Mouse (Mus musculus): ENCODE results near the gene Fto.
A peak's percentile ranks its signal among the peaks of the same experiment; 100 is the strongest.

Gene Fto

GRCm38 (mm10) chr8:91355301-91355905, 42.1 kb downstream of the Fto start:
- H3K36me3 ChIP-seq (ENCODE audit: insufficient read depth, low read length), result no peaks in the 10 kb centered on the region
- H3K4me1 ChIP-seq (replicated peaks; ENCODE audit: low read depth, low read length), result peaks cover 37% of the 10 kb centered on the region
- TF ChIP-seq CTCF (conservative IDR thresholded peaks at IDR 0.05; ENCODE audit: low read length) (no peak), NANOG (IDR thresholded peaks at IDR 0.05; ENCODE audit: borderline replicate concordance, low read length) (no peak), POU5F1 (IDR thresholded peaks at IDR 0.05; ENCODE audit: borderline replicate concordance, low read length) (no peak)
- no peak overlapping the region for H3K4me3 ChIP-seq (replicated peaks; ENCODE audit: low read length)
- H3K27me3 ChIP-seq (ENCODE audit: insufficient read depth, low read length), result no peaks in the 10 kb centered on the region
- H3K9me3 ChIP-seq (ENCODE audit: low read length), result no peaks in the 10 kb centered on the region

DNA sequence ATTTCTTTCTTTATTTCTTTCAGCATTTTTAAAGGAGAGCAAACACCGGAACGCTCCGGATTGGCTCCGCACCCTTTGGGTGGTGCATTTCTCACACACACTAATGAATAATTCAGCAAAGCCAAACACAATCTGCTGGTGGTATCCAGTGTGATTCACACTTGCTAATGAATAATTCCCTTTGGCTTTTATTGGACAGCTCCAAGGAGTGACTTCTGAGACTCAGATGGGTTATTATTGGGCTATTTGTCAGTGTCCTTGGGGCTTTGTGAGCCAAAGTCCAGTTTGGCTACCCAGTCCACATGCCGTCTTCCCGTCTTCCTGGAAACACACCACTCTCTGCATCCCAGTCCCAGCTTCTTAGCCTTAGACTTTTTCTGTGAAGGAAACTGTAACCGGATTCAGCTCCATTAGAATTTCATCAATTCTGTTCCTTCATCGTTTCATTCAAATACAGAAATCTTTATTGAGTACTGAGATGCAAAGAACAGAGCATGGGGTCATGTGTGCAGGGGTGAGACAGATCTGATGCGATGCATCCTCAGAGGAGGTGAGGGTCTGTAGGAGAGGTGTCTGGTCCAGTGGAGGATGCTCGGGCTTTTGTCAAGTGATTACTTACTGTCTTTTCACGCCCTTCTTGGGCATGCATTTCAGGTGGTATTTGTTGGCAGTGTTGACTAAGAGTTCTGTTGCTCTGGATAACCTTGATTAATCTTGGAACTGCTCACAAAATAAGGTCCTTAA, 42.8 kb downstream of the Fto start:
- peaks cover 37% of the 10 kb centered on the region for H3K4me1 ChIP-seq (replicated peaks; ENCODE audit: low read depth, low read length)

DNA sequence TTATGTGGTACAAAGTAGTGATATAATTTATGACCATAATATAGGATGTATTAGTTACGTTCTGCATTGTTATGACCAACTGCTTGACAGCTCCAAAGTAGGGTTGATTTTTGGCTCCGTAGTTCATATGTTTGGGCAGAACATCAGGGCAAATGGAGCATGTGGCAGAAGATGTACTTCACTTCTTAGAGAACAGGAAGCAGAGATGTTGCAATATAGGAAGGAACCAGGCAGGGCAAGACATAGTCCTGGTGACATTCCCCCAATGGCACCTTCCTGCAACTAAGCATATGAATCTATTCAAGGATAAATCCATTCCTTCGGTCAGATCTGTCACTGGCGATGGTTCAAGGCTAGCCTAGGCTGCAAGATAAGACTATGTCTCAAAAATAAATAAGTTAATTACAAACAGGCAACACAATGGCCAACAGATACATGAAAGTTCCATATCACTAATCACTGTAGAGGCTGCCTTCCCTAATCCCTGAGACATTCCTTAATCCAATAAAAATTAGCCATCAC, 44.2 kb downstream of the Fto start:
- Histone ChIP-seq H3K9me3 (ENCODE audit: low read length) (no peaks in the 10 kb centered on the region), H3K4me3 (replicated peaks; ENCODE audit: low read length) (no peak overlapping the region), H3K4me1 (replicated peaks; ENCODE audit: low read depth, low read length) (peaks cover 37% of the 10 kb centered on the region), H3K27me3 (ENCODE audit: insufficient read depth, low read length) (no peaks in the 10 kb centered on the region), H3K36me3 (ENCODE audit: insufficient read depth, low read length) (no peaks in the 10 kb centered on the region)
- TF ChIP-seq POU5F1 (IDR thresholded peaks at IDR 0.05; ENCODE audit: borderline replicate concordance, low read length) (no peak), NANOG (IDR thresholded peaks at IDR 0.05; ENCODE audit: borderline replicate concordance, low read length) (no peak), CTCF (conservative IDR thresholded peaks at IDR 0.05; ENCODE audit: low read length) (no peak)

More for the DNA sequence above, 42.8 kb downstream of the Fto start:
- H3K4me3 ChIP-seq (replicated peaks; ENCODE audit: low read length), result no peak overlapping the region
- H3K9me3 ChIP-seq (ENCODE audit: low read length), result no peaks in the 10 kb centered on the region
- no peak for TF ChIP-seq NANOG (IDR thresholded peaks at IDR 0.05; ENCODE audit: borderline replicate concordance, low read length)
- H3K36me3 ChIP-seq (ENCODE audit: insufficient read depth, low read length), result no peaks in the 10 kb centered on the region
- no peaks in the 10 kb centered on the region for H3K27me3 ChIP-seq (ENCODE audit: insufficient read depth, low read length)

GRCm38 (mm10) chr8:91358016-91358415, 44.7 kb downstream of the Fto start:
- H3K4me3 ChIP-seq (replicated peaks; ENCODE audit: low read length), result no peak overlapping the region
- H3K4me1 ChIP-seq (replicated peaks; ENCODE audit: low read depth, low read length), result peaks cover 35% of the 10 kb centered on the region
- H3K27me3 ChIP-seq (ENCODE audit: insufficient read depth, low read length), result no peaks in the 10 kb centered on the region
- no peaks in the 10 kb centered on the region for H3K36me3 ChIP-seq (ENCODE audit: insufficient read depth, low read length)
- no peaks in the 10 kb centered on the region for H3K9me3 ChIP-seq (ENCODE audit: low read length)
- TF ChIP-seq CTCF (conservative IDR thresholded peaks at IDR 0.05; ENCODE audit: low read length) (no peak), NANOG (IDR thresholded peaks at IDR 0.05; ENCODE audit: borderline replicate concordance, low read length) (no peak), POU5F1 (IDR thresholded peaks at IDR 0.05; ENCODE audit: borderline replicate concordance, low read length) (no peak)

GRCm38 (mm10) chr8:91359511-91359910, 46.2 kb downstream of the Fto start:
- TF ChIP-seq NANOG (IDR thresholded peaks at IDR 0.05; ENCODE audit: borderline replicate concordance, low read length) (no peak), POU5F1 (IDR thresholded peaks at IDR 0.05; ENCODE audit: borderline replicate concordance, low read length) (no peak), CTCF (conservative IDR thresholded peaks at IDR 0.05; ENCODE audit: low read length) (no peak)
- H3K4me1 ChIP-seq (replicated peaks; ENCODE audit: low read depth, low read length), result peaks cover 44% of the 10 kb centered on the region
- no peaks in the 10 kb centered on the region for H3K36me3 ChIP-seq (ENCODE audit: insufficient read depth, low read length)
- no peaks in the 10 kb centered on the region for H3K27me3 ChIP-seq (ENCODE audit: insufficient read depth, low read length)
- no peak overlapping the region for H3K4me3 ChIP-seq (replicated peaks; ENCODE audit: low read length)
- no peaks in the 10 kb centered on the region for H3K9me3 ChIP-seq (ENCODE audit: low read length)

GRCm38 (mm10) chr8:91360644-91361357, 47.5 kb downstream of the Fto start:
- H3K36me3 ChIP-seq (ENCODE audit: insufficient read depth, low read length), result no peaks in the 10 kb centered on the region
- no peaks in the 10 kb centered on the region for H3K9me3 ChIP-seq (ENCODE audit: low read length)
- H3K4me3 ChIP-seq (replicated peaks; ENCODE audit: low read length), result no peak overlapping the region
- H3K4me1 ChIP-seq (replicated peaks; ENCODE audit: low read depth, low read length), result peaks cover 44% of the 10 kb centered on the region
- TF ChIP-seq NANOG (IDR thresholded peaks at IDR 0.05; ENCODE audit: borderline replicate concordance, low read length), result no peak
- TF ChIP-seq CTCF (conservative IDR thresholded peaks at IDR 0.05; ENCODE audit: low read length), result no peak
- TF ChIP-seq POU5F1 (IDR thresholded peaks at IDR 0.05; ENCODE audit: borderline replicate concordance, low read length), result no peak
- no peaks in the 10 kb centered on the region for H3K27me3 ChIP-seq (ENCODE audit: insufficient read depth, low read length)

DNA sequence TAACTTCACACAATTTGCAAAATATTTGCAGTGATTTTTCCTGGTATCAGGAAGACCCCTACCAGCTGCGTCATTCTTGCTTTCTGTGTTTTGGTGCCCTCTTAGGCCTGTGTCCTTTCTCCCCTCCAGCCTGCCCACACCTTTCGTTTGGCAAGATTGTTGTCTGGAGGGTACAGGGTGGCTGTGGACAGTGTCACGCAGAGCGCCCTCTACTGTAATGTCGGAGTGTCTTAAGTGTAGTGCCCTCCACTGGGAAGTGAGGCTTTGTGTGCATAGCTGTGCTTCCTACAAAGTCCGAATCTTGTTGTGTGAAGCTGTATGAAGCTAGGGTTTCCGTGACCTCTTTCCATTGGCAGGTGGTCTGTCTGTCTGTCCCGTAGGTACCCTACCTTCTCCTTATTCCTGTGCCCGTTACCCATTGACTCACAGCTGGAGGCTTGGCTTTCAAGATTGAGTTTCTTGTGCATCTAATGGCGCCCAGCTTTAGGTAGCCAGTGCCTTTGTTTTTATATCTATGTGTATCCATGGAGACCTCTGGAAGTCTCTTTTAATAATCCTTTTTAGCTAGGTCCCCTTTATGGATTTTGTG, 50.0 kb downstream of the Fto start:
- Histone ChIP-seq H3K36me3 (ENCODE audit: insufficient read depth, low read length) (no peaks in the 10 kb centered on the region), H3K4me3 (replicated peaks; ENCODE audit: low read length) (no peak overlapping the region), H3K27me3 (ENCODE audit: insufficient read depth, low read length) (0 out of 2 replicates have a peak, but pooled peaks cover 4% of the 10 kb centered on the region), H3K4me1 (replicated peaks; ENCODE audit: low read depth, low read length) (peaks cover 40% of the 10 kb centered on the region), H3K9me3 (ENCODE audit: low read length) (no peaks in the 10 kb centered on the region)
- TF ChIP-seq NANOG (IDR thresholded peaks at IDR 0.05; ENCODE audit: borderline replicate concordance, low read length) (no peak), CTCF (conservative IDR thresholded peaks at IDR 0.05; ENCODE audit: low read length) (peak; percentile 22; the same call in 1 of the 2 replicates), POU5F1 (IDR thresholded peaks at IDR 0.05; ENCODE audit: borderline replicate concordance, low read length) (no peak)

- Histone ChIP-seq H3K4me3 (replicated peaks; ENCODE audit: low read length) (no peak overlapping the region), H3K9me3 (ENCODE audit: low read length) (no peaks in the 10 kb centered on the region), H3K4me1 (replicated peaks; ENCODE audit: low read depth, low read length) (peaks cover 39% of the 10 kb centered on the region), H3K27me3 (ENCODE audit: insufficient read depth, low read length) (0 out of 2 replicates have a peak, but pooled peaks cover 4% of the 10 kb centered on the region), H3K36me3 (ENCODE audit: insufficient read depth, low read length) (no peaks in the 10 kb centered on the region)
- TF ChIP-seq POU5F1 (IDR thresholded peaks at IDR 0.05; ENCODE audit: borderline replicate concordance, low read length) (no peak), CTCF (conservative IDR thresholded peaks at IDR 0.05; ENCODE audit: low read length) (no peak), NANOG (IDR thresholded peaks at IDR 0.05; ENCODE audit: borderline replicate concordance, low read length) (no peak)
Observed at GRCm38 (mm10) chr8:91364216-91364615, 50.9 kb downstream of the Fto start.
